Mouse (Mus musculus) forebrain, embryonic 12.5 days (tissue): ENCODE data around the gene Psd. TPM values are rescaled to one million over a fixed set of nuclear protein-coding genes. Genes with fewer than 3 reads are reported as not detected.
A peak's percentile ranks its signal among the peaks of the same experiment; 100 is the strongest.

Experiments
- ATAC-seq: fragments of 200-750 bp; cut with Nextera tagmentation; 2 replicates; pipeline ENCODE4 v1.8.0; 2017; ENCODE audit warnings: moderate TSS enrichment; ENCODE audit not compliant: low FRiP score
- H3K27ac ChIP-seq: fragments of 300-500 bp; sonication (generic); 2 replicates; pipeline ENCODE4 v1.5.1; 2016; ENCODE audit warnings: mild to moderate bottlenecking
- H3K27me3 ChIP-seq: fragments of 300-500 bp; sonication (generic); 2 replicates; pipeline ENCODE4 v1.6.1; 2016; ENCODE audit warnings: mild to moderate bottlenecking
- H3K36me3 ChIP-seq: fragments of 300-500 bp; sonication (generic); replicated peaks from 2 replicates; pipeline ENCODE4 v1.6.1; 2016; ENCODE audit warnings: mild to moderate bottlenecking
- H3K4me1 ChIP-seq: fragments of 300-500 bp; sonication (generic); 2 replicates; pipeline ENCODE4 v1.6.1; 2016
- H3K4me2 ChIP-seq: fragments of 300-500 bp; sonication (generic); 2 replicates; pipeline ENCODE4 v1.6.1; 2016; ENCODE audit warnings: mild to moderate bottlenecking, moderate library complexity
- H3K4me3 ChIP-seq: fragments of 300-500 bp; sonication (generic); replicated peaks from 2 replicates; pipeline ENCODE4 v1.5.1; 2016; ENCODE audit warnings: mild to moderate bottlenecking
- H3K9ac ChIP-seq: fragments of 300-500 bp; sonication (generic); 2 replicates; pipeline ENCODE4 v1.6.1; 2016; ENCODE audit warnings: mild to moderate bottlenecking
- H3K9me3 ChIP-seq: fragments of 300-500 bp; sonication (generic); 2 replicates; pipeline ENCODE4 v1.6.1; 2016
- WGBS: fragments of 180-500 bp; shearing (Covaris S2); methylation state at CpG from one replicate; pipeline ENCODE4 v1.1.7; 2016; 5-methylcytosine and 5-hydroxymethylcytosine counted together
- polyA plus RNA-seq: library from polyadenylated mRNA; unstranded; fragments of >200 nt; fragmentation: Nextera tagmentation; extraction: Ambion mirVana; gene quantifications from 2 replicates; pipeline ENCODE4 v1.2.1, GENCODE M21; 2016

Psd gene
- polyA plus RNA-seq, 1 experiment from 2014 or later, result 23.1 TPM

- H3K27ac ChIP-seq, result no peak overlapping the region
- H3K4me1 ChIP-seq, result peaks cover 44% of the 10 kb centered on the region
- H3K36me3 ChIP-seq, result no peaks in the 10 kb centered on the region; the same call in 1 of the 2 replicates
- H3K27me3 ChIP-seq, result peaks cover 96% of the 10 kb centered on the region
- no peak for ATAC-seq
- H3K4me2 ChIP-seq, result no peak overlapping the region; the same call in 1 of the 2 replicates
- 47% methylated on average over 12 of the region's 12 CpGs for WGBS
- H3K9ac ChIP-seq, result no peak overlapping the region
- H3K9me3 ChIP-seq, result no peaks in the 10 kb centered on the region
- H3K4me3 ChIP-seq, result no peak overlapping the region
Observed at GRCm38 (mm10) chr19:46315752-46316610, 11.0 kb downstream of the Psd start.

- Histone ChIP-seq H3K4me3 (no peak overlapping the region; the same call in 1 of the 2 replicates), H3K27me3 (peaks cover 96% of the 10 kb centered on the region), H3K4me2 (no peak overlapping the region), H3K36me3 (no peaks in the 10 kb centered on the region; the same call in 1 of the 2 replicates), H3K9me3 (no peaks in the 10 kb centered on the region), H3K4me1 (peaks cover 38% of the 10 kb centered on the region), H3K27ac (no peak overlapping the region), H3K9ac (no peak overlapping the region)
- 46% methylated on average over 14 of the region's 14 CpGs for WGBS
- ATAC-seq, result no peak
Observed at GRCm38 (mm10) chr19:46314872-46315742, 11.8 kb downstream of the Psd start.

- 0 out of 2 replicates have a peak overlapping the region, but pooled peaks have one; percentile 0 for H3K4me2 ChIP-seq
- 0 out of 2 replicates have a peak overlapping the region, but pooled peaks have one; percentile 7 for H3K4me3 ChIP-seq
- H3K9me3 ChIP-seq, result no peaks in the 10 kb centered on the region
- H3K27me3 ChIP-seq, result peaks cover 93% of the 10 kb centered on the region
- H3K27ac ChIP-seq, result no peak overlapping the region
- no peaks in the 10 kb centered on the region; the same call in 1 of the 2 replicates for H3K36me3 ChIP-seq
- peaks cover 29% of the 10 kb centered on the region for H3K4me1 ChIP-seq
- H3K9ac ChIP-seq, result no peak overlapping the region
- no peak for ATAC-seq
- WGBS, result 13% methylated on average over 16 of the region's 18 CpGs
Observed at GRCm38 (mm10) chr19:46314151-46314601, 12.8 kb downstream of the Psd start.

- Histone ChIP-seq H3K4me1 (peaks cover 29% of the 10 kb centered on the region), H3K27me3 (peaks cover 90% of the 10 kb centered on the region), H3K9ac (no peak overlapping the region), H3K9me3 (no peaks in the 10 kb centered on the region), H3K36me3 (no peaks in the 10 kb centered on the region; the same call in 1 of the 2 replicates), H3K4me3 (no peak overlapping the region), H3K27ac (no peak overlapping the region), H3K4me2 (no peak overlapping the region)
- no peak for ATAC-seq
- 66% methylated on average over 6 of the region's 6 CpGs for WGBS
Observed at GRCm38 (mm10) chr19:46313591-46313990, 13.4 kb downstream of the Psd start.

GRCm38 (mm10) chr19:46313116-46313515 lies 13.8 kb downstream of the Psd start:
- Histone ChIP-seq H3K4me3 (no peak overlapping the region), H3K27ac (no peak overlapping the region), H3K9ac (no peak overlapping the region), H3K36me3 (no peaks in the 10 kb centered on the region; the same call in 1 of the 2 replicates), H3K9me3 (no peaks in the 10 kb centered on the region), H3K27me3 (peaks cover 90% of the 10 kb centered on the region), H3K4me1 (peaks cover 28% of the 10 kb centered on the region), H3K4me2 (no peak overlapping the region)
- ATAC-seq, result no peak
- 88% methylated on average over 9 of the region's 9 CpGs for whole genome bisulfite sequencing

GRCm38 (mm10) chr19:46312566-46312965 lies 14.4 kb downstream of the Psd start:
- Histone ChIP-seq H3K4me3 (no peak overlapping the region), H3K4me2 (no peak overlapping the region), H3K9me3 (no peaks in the 10 kb centered on the region), H3K27me3 (peaks cover 90% of the 10 kb centered on the region), H3K4me1 (peaks cover 22% of the 10 kb centered on the region), H3K36me3 (no peaks in the 10 kb centered on the region; the same call in 1 of the 2 replicates), H3K9ac (no peak overlapping the region; the same call in 1 of the 2 replicates), H3K27ac (no peak overlapping the region)
- WGBS, result 89% methylated on average over 21 of the region's 21 CpGs
- ATAC-seq, result no peak

- WGBS, result 93% methylated on average over 9 of the region's 9 CpGs
- no peaks in the 10 kb centered on the region; the same call in 1 of the 2 replicates for H3K36me3 ChIP-seq
- H3K4me2 ChIP-seq, result no peak overlapping the region
- H3K9me3 ChIP-seq, result no peaks in the 10 kb centered on the region
- no peak for ATAC-seq
- peaks cover 90% of the 10 kb centered on the region for H3K27me3 ChIP-seq
- H3K4me3 ChIP-seq, result no peak overlapping the region
- H3K27ac ChIP-seq, result no peak overlapping the region
- H3K4me1 ChIP-seq, result peaks cover 12% of the 10 kb centered on the region
- no peak overlapping the region for H3K9ac ChIP-seq
Observed at GRCm38 (mm10) chr19:46311341-46311740, 15.6 kb downstream of the Psd start.

GRCm38 (mm10) chr19:46310312-46310865 lies 16.6 kb downstream of the Psd start:
- Histone ChIP-seq H3K4me3 (no peak overlapping the region), H3K36me3 (no peaks in the 10 kb centered on the region; the same call in 1 of the 2 replicates), H3K4me2 (no peak overlapping the region), H3K27ac (no peak overlapping the region), H3K27me3 (peaks cover 89% of the 10 kb centered on the region), H3K9ac (no peak overlapping the region), H3K4me1 (peaks cover 22% of the 10 kb centered on the region), H3K9me3 (no peaks in the 10 kb centered on the region)
- WGBS, result 92% methylated on average over 12 of the region's 12 CpGs
- ATAC-seq, result no peak

GRCm38 (mm10) chr19:46309651-46310305 lies 17.2 kb downstream of the Psd start:
- peaks cover 89% of the 10 kb centered on the region for H3K27me3 ChIP-seq
- H3K36me3 ChIP-seq, result no peaks in the 10 kb centered on the region; the same call in 1 of the 2 replicates
- no peaks in the 10 kb centered on the region for H3K9me3 ChIP-seq
- ATAC-seq, result no peak
- H3K27ac ChIP-seq, result no peak overlapping the region
- 83% methylated on average over 21 of the region's 21 CpGs for WGBS
- no peak overlapping the region for H3K4me3 ChIP-seq
- peaks cover 27% of the 10 kb centered on the region for H3K4me1 ChIP-seq
- H3K4me2 ChIP-seq, result no peak overlapping the region
- H3K9ac ChIP-seq, result no peak overlapping the region

GRCm38 (mm10) chr19:46308706-46309435 lies 18.1 kb downstream of the Psd start:
- Histone ChIP-seq H3K27ac (no peak overlapping the region), H3K4me1 (peaks cover 31% of the 10 kb centered on the region), H3K27me3 (peaks cover 85% of the 10 kb centered on the region), H3K36me3 (no peaks in the 10 kb centered on the region; the same call in 1 of the 2 replicates), H3K4me3 (peak overlapping the region; percentile 37), H3K4me2 (peak overlapping the region; percentile 67), H3K9ac (peak overlapping the region; percentile 48; the same call in 1 of the 2 replicates), H3K9me3 (no peaks in the 10 kb centered on the region)
- WGBS, result 1% methylated on average over 47 of the region's 47 CpGs
- ATAC-seq, result peak; percentile 55; the same call in 1 of the 2 replicates

GRCm38 (mm10) chr19:46308303-46308702 lies 18.7 kb downstream of the Psd start:
- WGBS, result 53% methylated on average over 16 of the region's 16 CpGs
- peaks cover 33% of the 10 kb centered on the region for H3K4me1 ChIP-seq

More at GRCm38 (mm10) chr19:46308303-46308702, 18.7 kb downstream of the Psd start:
- no peaks in the 10 kb centered on the region for H3K9me3 ChIP-seq
- peaks cover 79% of the 10 kb centered on the region for H3K27me3 ChIP-seq
- no peak for ATAC-seq
- H3K9ac ChIP-seq, result no peak overlapping the region
- peak overlapping the region; percentile 67 for H3K4me2 ChIP-seq
- no peak overlapping the region for H3K27ac ChIP-seq
- peak overlapping the region; percentile 37; the same call in 1 of the 2 replicates for H3K4me3 ChIP-seq
- H3K36me3 ChIP-seq, result no peaks in the 10 kb centered on the region; the same call in 1 of the 2 replicates
